Mouse (Mus musculus) left cerebral cortex, adult 8-10 months (tissue): ENCODE data around the gene Anapc15-ps. TPM values are rescaled to one million over a fixed set of nuclear protein-coding genes. Genes with fewer than 3 reads are reported as not detected.
A peak's percentile ranks its signal among the peaks of the same experiment; 100 is the strongest.

Experiments
- DNase-seq, 2 experiments: peaks; one replicate each; pipeline ENCODE4 v3.0.0; 2022; ENCODE audit warnings: low spot score in 2 of 2
- total RNA-seq, 4 experiments: library from RNA; stranded (reverse); gene quantifications; 2 replicates each; pipeline ENCODE4 v1.2.4; 2022

Anapc15-ps gene
- total RNA-seq, 4 experiments from 2014 or later = not detected

DNA sequence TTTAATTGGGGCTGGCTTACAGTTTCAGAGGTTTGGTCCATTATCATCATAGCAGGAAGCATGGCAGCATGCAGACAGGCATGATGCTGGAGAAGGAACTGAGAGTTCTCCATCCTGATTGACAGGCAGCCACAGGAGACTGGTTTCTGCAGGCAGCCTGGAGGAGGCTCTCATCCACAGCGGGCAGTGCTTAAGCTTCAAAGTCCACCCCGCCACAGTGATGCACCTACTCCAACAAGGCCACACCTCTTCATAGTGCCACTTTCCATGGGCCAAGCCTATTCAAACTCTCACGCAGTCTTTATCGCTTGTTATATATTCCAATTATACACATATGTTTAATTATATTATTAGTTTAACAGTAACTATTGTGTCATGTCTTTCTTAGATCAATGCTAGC is 18.1 kb upstream of the Anapc15-ps start:
- no peak for DNase-seq

DNA sequence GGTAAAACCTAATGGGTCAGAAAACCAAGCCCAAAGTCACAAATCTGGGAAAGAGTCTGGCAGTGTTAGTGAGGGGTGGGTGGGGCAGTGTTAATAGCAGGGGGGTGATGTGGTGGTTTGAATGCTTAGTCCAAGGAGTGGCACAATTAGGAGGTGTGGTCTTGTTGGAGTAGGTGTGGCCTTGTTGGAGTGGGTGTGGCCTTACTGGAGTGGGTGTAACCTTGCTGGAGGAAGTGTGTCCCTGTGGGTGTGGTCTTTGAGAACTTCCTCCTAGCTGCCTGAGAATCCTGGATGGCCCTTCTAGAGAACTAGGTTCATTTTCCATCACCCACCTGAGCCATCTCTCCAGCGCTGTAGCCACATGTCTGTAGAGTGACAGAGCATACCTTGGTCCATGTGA is 16.6 kb upstream of the Anapc15-ps start:
- no peak for DNase-seq

DNA sequence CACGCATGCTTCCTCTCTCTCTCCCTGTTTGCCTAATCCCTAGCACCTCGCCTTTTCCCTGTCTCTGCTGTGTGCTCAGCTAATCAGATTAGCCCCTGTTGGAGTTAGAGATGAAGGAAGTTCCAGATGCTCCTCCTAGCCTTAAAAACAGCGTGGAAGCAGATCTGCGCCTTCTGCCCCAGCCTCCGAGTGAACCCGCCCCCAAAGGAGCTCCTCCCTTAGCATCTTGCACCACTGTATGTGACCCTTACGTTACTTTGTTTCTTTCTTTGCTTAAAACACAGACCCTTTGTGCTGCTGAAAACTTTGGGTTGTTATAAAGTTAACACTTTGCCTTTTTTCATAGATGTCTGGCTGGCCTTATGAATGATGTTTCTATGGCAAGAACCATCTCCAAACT is 15.8 kb upstream of the Anapc15-ps start:
- DNase-seq = no peak

DNA sequence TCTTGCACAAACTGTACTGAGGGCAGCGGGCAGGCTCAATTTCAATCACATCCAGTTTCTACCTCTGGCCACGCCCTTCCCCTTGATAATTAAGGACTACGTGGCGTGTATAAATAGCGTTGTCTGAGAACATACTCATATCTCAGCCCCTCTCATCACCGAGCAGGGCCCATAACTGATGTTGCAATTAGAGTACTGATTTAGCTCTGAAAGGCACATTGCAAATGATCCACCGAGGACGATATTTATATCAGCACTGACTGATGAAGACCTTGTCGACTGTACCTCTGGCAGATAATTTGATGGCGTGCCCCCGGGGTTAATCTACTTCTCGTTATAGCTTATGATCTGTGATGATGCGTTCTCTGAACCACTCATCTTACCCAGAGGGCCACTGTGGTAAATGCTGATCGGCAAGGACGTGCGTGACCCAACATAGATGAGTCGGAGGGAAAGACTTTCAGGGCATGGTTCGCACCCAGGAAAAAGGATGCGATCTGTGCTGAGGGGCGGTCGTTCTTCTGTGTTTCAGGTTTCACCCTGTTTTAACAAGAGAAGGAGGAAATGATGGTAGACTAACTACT is 14.4 kb upstream of the Anapc15-ps start:
- DNase-seq = no peak

DNA sequence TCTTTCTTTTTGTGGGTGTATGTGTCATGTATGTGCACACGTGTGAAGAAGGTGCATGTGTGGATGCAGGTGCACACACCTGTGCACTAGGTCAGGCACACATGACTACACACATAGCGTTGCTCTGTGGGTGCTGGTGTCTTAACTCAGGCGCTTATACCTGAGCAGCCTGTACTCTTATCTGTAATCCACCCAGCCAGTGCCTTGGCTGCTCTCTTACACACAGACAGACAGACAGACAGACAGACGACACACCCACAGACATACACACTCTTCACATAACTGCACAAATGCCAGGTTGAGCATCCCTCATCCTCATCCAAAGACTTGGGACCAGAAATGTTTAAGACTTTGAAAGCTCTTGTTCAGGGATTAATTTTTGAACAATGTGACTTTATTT is 12.8 kb upstream of the Anapc15-ps start:
- DNase-seq = no peak

DNA sequence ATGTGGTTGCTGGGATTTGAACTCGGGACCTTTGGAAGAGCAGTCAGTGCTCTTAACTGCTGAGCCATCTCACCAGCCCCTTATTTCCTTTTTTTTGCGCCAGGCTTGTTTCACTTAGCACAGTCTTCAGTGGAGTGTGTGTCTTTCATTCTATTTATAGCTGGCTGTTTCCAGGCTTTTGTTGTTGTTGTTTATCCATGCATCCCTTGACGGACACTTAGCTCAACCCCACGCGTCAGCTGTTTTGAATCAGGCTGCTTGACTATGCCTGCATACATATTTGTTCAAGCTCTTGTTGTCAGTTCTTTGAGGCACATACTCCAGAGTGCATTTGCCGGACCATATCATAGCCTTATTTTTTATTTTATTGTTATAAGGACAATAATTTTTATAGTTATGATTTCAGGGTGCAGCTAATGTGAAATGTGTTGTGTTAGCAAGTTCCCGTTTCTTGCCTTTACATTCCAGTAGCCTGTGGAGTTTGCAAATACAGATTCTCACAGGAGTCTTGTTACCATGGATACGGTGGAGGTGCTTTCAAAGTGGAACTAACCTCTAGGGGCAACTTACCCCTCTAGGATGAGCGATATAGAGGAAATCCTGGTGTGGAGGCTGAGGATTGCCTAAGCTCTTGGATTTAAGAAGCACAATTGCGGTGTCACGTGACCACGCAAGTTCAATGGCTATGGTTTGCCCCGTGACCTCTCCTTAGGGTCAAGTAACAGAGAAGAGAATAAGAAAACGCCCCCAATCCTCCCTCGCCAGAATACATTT is 11.7 kb upstream of the Anapc15-ps start:
- no peak for DNase-seq

DNA sequence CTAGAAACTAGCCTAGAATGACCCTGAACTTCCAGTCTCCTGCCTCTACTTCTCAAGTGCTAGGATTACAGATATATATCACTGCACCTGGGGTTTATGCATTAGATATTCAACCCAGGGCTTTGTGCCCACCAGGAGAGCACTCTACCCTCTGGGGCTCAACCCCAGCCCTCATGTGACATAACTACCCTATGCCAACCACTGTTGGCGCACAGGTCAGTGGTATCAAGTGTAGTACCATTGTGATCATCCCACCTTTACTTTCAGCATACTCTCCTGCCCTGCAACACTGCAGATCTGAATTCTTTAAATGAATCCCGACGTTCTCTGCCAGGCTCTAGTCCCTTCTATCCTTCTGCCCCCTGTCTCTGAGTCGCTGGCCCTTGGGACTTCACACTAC is 11.0 kb upstream of the Anapc15-ps start:
- DNase-seq = no peak

DNA sequence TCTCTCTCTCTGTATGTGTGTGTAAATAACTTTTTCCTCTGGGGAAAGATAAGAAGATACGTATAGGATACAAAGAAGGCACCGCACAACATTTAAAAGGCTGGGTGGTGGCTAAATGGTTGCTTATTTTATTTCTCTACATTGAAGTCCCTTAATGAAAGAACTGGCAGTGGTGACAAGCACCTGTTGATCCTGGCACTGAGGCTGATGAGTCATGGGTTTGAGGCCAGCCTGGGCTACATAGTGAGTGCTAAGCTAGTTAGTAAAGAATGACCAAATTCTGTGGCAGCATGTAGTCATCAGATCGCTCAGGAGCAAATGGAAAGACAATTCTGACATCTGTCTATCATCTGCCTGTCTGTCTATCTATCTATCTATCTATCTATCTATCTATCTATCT is 10.5 kb upstream of the Anapc15-ps start:
- DNase-seq = no peak

DNA sequence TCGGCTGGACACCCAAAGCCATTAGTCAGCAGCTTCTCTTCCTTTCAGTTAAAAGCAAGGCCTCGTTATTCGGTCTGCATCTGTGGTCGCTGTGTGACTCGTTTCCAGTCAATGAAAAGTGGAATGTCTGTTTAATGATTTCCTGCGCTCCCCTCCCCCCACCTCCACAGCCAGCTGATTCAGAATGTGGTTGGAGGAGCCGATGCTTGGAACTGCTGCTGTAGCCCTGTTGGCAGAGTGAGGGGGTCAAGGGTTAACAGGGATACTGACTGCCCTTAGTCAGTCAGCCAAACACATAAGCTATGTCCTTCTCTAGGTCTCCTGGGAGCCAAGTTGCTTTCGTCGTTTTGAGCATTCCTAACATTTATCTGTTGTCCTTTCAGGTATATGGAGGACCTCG is 9.7 kb upstream of the Anapc15-ps start:
- no peak for DNase-seq

DNA sequence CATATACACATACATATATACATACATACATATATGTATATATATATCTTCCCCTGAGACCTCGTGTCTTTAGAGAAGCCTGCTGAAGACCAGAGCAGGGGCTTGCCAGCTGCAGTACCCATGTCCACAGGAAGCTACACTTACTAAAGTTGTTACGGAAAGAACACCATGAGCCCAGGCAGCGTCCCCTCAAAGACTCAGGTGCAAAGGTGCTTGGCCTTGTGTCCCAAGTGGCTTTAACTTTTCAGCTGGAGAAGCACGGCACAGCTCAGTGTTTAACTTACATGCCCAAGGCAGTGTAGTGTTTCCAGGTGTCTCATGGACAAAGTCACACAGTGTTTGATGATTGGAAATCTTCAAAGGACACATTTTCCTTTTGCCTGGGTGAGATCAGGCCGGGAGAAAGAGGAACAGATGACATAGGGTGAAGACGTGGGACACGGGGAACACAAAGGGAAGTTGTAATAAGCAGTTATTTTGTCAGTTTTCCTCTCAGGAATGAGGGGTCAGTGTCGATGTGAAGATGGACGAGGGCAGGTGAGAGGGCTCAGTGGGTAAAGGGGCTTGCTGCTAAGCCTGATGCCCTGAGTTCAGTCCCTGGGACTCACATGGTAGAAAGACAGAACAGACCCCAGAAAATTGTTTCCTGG is 9.0 kb upstream of the Anapc15-ps start:
- no peak for DNase-seq

DNA sequence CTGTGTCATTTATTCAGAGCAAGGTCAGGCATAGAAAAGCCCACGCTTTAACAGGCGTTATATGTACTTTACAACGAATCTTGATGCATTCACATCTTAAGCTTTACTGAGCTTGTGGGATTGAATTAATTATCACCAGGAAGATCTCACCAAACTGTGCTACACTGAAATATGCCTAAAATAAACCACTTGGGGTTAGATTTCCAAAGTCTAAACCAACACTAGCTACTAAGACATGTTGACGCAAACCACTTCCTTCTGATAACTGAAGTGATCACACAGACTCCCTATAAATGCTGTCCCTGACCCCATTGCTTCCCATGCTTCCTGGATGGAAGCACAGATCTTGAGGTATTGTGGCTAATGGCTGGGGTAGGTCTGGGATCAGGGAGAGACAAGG is 8.2 kb upstream of the Anapc15-ps start:
- DNase-seq = no peak

DNA sequence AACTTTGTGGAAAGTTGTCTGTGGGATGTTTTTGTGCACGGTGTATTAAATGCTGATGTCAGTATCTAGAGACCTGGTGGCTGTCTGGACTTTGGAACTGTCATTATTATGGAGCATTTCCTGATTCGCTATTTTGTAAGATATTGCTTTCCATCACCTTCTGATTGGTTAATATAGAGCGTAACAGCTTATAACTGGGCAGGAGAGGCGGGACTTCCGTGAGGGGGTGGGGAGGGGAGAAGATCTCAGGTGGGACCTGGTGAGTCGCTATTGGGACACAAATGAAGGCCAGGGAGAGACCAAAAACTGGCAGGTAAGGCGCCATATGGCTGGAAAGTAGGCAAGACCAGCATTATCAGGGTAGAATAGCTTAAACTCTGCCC is 7.8 kb upstream of the Anapc15-ps start:
- no peak for DNase-seq

DNA sequence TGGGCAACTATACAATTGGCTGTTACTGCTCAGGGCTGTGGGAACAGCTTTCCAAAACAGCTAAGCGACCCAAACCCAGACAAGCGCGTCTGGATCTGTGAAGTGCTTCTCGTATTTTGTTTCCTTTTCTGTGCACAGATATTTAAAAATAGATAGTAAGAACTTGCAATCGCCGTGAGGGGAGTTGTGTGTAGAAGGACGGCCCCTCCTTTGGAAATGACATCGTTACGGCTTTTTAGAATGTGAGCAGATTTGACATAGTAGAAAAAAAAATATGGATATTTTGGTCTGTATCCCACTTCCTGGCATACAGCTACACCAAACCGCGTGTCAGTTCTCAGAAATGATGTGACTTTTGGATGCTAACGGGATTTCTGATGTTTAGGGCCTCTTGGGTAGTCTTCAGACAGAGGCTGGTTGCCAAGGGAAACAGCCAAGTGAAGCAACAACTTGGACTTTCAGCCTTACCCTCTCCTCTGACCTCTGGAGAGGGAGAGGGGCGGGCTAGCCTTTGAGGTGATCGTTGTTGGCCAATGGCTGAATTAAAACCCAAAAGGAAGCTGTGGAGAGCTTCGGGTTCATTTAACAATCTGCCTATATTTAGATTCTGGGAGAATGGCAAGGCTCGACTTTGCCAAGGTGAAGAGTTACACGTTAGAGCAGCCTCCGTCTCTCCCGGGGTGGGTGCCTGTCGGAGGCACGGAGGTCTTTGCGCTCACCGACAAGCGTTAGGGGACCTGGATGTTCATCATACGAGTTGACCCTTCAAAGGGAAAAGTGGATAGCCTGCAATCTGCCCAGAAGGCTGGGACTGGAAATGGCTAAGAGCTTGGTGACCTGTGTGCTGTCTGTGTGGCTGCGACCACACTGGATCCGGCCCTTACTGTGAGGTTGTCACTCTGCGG is 7.2 kb upstream of the Anapc15-ps start:
- DNase-seq = no peak

DNA sequence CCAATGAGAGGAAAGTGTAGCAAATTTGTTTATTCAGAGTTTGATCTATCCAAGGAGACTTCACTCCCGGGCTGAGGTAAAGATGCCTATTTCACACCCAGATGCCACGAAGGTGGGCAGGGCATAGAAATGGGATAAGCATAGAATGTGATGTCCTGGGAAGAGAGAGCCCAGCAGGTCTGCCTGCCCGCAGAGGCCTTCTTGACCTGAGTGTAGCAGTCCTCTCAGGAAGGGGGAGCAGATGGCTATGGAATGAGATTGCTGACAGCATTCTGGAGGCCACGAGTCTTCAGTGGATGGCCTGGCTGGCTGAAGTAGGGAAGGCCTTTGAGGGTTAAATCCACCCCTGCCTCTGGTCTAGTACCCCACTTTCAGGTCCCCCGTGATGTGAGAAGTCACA is 5.9 kb upstream of the Anapc15-ps start:
- DNase-seq = no peak

DNA sequence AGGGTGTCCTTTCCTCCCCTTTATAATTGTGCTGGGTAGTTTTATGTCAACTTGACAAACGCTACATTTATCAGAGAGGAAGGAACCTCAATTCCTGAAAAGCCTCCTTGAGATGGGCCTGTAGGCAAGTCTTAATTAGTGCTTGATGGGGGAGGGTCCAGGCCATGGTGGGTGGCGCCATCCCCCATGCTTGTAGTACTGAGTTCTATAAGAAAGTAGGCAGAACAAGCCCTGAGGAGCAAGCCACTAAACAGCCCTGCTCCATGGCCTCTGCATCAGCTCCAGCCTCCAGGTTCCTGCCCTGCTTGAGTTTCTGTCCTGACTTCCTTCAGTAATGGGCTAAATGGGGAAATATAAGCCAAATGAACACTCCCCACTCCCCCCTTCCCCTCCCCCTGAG is 5.4 kb upstream of the Anapc15-ps start:
- DNase-seq = no peak

DNA sequence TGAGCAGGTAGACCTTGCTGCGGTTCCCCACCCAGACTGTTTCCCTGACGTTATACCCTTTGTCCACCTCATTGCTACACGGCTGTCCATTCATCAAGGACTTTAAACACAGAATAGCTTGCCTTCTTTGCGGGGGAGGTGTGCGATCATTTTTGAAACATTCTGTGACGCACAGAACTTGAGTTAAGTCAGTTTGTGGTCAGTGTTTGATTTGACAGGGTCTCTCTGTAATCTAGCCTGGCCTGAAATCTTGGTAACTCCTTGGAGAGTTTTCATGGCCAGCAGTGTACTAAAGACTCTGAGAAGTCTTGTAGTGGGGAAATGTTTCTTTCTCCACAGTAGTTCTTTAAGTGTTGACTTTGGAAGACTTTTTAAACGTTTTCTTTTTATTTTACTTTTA is 5.0 kb upstream of the Anapc15-ps start:
- no peak for DNase-seq

DNA sequence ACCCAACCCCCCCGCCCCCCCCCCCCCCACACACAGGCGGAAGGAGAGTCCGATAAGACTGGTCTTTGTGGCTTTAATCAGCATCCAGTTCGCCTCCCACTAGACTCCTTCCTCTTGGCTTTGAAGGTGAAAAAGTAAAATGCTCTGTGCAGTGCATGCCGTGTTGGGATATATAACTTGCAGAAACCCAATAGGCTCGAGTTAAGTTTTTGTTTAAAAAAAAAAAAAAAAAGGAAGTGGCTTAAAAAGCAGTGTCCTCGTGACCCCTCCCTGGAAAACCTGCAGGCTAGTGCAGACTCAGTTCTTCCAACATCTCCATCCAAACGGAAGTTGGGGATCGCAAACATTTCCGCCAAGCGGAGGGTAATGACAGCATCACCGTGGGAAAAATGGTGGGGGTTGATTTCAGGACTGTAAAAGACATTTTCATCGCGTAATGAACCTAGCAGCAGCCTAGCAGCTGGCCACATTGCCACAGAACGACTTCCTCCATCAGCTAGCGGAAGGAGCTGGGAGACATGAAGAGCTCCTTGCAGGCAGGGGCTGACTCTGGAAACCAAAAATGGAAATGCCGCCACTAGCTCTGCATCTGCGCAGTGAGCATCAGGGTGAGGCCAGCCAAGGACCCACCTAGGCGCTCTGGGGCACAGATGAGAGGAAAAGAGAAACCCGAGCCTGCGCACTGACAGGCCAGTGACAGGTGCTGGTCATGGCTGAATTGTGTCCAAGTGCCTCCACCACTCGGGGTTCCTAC is 4.3 kb upstream of the Anapc15-ps start:
- no peak for DNase-seq

DNA sequence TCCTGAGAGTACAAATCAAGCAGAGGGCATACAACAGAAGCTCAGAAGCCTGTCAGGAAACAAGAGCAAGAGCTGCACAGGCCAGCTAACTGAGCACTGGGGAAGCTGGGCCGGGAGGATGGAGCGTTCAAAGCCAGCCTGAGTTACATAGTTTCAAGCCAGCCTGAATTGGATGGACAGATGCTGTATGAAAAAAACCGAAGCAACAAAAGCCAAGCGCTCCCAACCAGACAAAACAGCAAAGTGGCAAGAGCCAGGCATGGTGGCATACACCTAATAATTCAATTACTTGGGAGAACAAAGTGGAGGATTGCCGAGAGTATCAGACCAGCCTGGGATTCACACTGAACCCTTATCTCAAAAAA is 3.7 kb upstream of the Anapc15-ps start:
- no peak for DNase-seq

DNA sequence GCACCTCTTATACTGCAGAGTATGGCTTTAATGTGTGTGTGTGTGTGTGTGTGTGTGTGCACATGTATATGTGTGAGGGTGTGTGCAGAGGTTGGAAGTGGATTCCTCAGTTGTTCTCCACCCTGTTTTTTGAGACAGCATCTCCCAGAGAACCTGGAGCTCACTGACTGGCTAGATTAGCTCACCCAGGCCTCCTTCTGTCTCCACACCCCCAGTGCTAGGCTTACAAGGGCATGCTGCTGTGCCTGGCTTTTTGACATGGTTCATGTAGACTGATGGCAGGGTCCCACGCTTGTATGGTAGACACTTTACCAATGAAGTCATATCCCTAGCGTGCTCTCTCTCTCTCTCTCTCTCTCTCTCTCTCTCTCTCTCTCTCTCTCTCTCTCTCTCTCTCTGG is 3.1 kb upstream of the Anapc15-ps start:
- no peak for DNase-seq

DNA sequence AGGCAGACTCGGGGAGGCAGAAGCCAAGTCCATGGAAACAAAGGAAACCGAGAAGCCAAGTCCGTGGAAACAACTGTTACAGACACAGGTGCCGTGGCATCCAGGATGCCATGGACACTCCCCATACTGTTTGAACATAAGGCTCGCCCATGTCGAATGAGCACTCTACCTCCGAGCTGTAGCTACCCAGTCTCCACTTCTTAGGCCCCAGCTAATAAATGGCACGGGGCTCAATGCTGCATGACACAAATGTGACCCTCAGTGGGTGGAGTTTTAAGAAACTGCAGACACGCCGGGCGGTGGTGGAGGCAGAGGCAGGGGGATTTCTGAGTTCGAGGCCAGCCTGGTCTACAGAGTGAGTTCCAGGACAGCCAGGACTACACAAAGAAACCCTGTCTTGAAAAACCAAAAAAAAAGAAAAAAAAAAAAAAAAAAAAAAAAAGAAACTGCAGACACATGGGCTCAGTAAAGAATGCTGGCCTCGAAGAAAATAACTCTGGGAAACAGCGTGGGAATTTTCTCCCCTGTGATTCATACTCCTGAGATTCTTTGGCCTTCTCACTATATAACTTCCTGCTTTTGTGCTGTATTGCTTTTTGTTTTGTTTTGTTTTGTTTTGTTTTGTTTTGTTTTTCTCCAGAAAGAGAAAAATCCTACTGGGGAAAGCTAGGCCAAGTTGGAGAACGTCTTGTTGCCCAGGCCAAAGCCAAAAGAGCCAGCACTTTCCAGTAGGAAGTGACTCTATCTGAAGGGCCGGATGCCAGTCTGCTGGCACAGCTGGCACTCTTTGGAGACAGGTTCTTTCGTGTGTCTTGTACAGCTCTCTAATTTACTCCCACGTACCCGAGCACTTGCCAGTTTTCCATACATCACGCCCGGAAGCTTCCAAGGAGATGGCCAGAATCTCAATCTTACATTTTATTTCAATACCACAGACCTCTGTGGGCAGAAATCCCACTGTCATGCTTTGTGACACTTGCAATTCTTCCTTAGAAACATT is 2.2 kb downstream of the Anapc15-ps start:
- peak in 1 of 2 experiments; percentile 46 for DNase-seq
